ENCODE assay signal across 12 mouse cellular contexts in the genomic region with DNA sequence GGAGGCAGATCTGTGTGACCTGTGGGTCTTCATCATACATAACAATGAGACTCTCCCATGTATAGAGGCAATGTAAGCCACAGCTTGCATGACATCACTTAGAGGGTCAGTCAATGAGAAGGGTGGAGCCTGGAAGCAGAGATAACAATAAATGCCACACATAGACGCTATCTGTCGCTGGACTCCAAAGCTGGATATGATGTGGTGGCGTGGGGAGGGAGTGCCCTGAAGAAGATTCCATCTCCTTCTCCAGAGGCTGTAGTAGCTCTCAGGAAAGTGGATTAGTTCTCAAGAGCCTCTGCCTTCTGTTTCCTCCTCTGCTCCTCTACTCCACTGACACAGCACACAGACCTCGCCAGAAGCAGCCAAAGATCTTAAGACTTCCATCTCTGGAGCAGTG.
DNase-seq lines count a peak whose midpoint lies in the region; ATAC-seq and TF ChIP-seq lines count a peak whose summit lies in the region.
"Had no signal": no experiment of that assay in that cellular context is flagged by ENCODE, and none has a peak within 500 bp of the region (broad histone marks: within the 10 kb centered on the region; RNA-seq: fewer than 3 reads in every experiment).

No protein-coding gene starts in this region.

- peaks cover 37% of the 10 kb centered on the region for H3K36me3 ChIP-seq in forebrain, embryonic 10.5 days (replicated peaks)
- H3K36me3 ChIP-seq in forebrain, postnatal 0 days (ENCODE audit: insufficient read depth) = peaks cover 2% of the 10 kb centered on the region; the same call in 1 of the 2 replicates
- peaks cover 19% of the 10 kb centered on the region for H3K36me3 ChIP-seq in intestine, embryonic 14.5 days (ENCODE audit: control insufficient read depth, insufficient read depth, low read length)
- peaks cover 6% of the 10 kb centered on the region for H3K36me3 ChIP-seq in intestine, embryonic 15.5 days
- H3K36me3 ChIP-seq in lung, postnatal 0 days (ENCODE audit: insufficient read depth, low read length) = 0 out of 2 replicates have a peak, but pooled peaks cover 4% of the 10 kb centered on the region
- no peaks in the 10 kb centered on the region for H3K36me3 ChIP-seq in neural tube, embryonic 15.5 days

- 84% methylated on average over 4 of the region's 4 CpGs for WGBS in forebrain, embryonic 10.5 days
- 71% methylated on average over 4 of the region's 4 CpGs for WGBS in forebrain, postnatal 0 days
- 46% methylated on average over 4 of the region's 4 CpGs for WGBS in intestine, embryonic 14.5 days
- 42% methylated on average over 4 of the region's 4 CpGs for WGBS in intestine, embryonic 15.5 days
- WGBS in lung, postnatal 0 days = 34% methylated on average over 4 of the region's 4 CpGs
- WGBS in lung, adult 2 months = 24% methylated on average over 4 of the region's 4 CpGs
- 84% methylated on average over 4 of the region's 4 CpGs for WGBS in neural tube, embryonic 15.5 days

- H3K27me3 ChIP-seq in forebrain, embryonic 10.5 days (ENCODE audit: poor library complexity, severe bottlenecking) = no peaks in the 10 kb centered on the region
- H3K27me3 ChIP-seq in forebrain, postnatal 0 days (ENCODE audit: insufficient read depth, low read length) = no peaks in the 10 kb centered on the region
- H3K27me3 ChIP-seq in intestine, embryonic 14.5 days (replicated peaks; ENCODE audit: control insufficient read depth, insufficient read depth, low read length) = no peaks in the 10 kb centered on the region
- H3K27me3 ChIP-seq in intestine, embryonic 15.5 days (replicated peaks) = no peaks in the 10 kb centered on the region
- no peaks in the 10 kb centered on the region for H3K27me3 ChIP-seq in lung, postnatal 0 days (replicated peaks; ENCODE audit: insufficient read depth, low read length)
- no peaks in the 10 kb centered on the region for H3K27me3 ChIP-seq in neural tube, embryonic 15.5 days (replicated peaks)
- H3K27me3 ChIP-seq: megakaryocyte, embryonic 14.5 days had no signal

- DNase-seq in forebrain, embryonic 10.5 days (ENCODE audit: extremely low spot score, low spot score) = no peak
- no peak for DNase-seq in forebrain, postnatal 0 days
- DNase-seq in intestine, embryonic 14.5 days (ENCODE audit: low spot score) = no peak
- peak; percentile 53 for DNase-seq in lung, postnatal 0 days (ENCODE audit: low spot score)
- DNase-seq in lung, adult 2 months = no peak
- no peak for DNase-seq in embryo, embryonic 9.5 days (ENCODE audit: extremely low spot score)
- DNase-seq: cerebellum, postnatal 10 days; right cerebral cortex, postnatal 14 days; thymus, postnatal 4 days had no signal

- TF ChIP-seq EP300 in lung, postnatal 0 days (IDR thresholded peaks at IDR 0.05) = 0 out of 2 replicates have a peak, but pooled peaks have one; percentile 39

- peaks cover 3% of the 10 kb centered on the region; the same call in 1 of the 2 replicates for H3K9me3 ChIP-seq in forebrain, embryonic 10.5 days
- no peaks in the 10 kb centered on the region for H3K9me3 ChIP-seq in forebrain, postnatal 0 days (ENCODE audit: low read length)
- no peaks in the 10 kb centered on the region for H3K9me3 ChIP-seq in intestine, embryonic 14.5 days (ENCODE audit: control insufficient read depth, low read length)
- H3K9me3 ChIP-seq in intestine, embryonic 15.5 days = no peaks in the 10 kb centered on the region
- no peaks in the 10 kb centered on the region for H3K9me3 ChIP-seq in lung, postnatal 0 days (ENCODE audit: low read length)
- no peaks in the 10 kb centered on the region for H3K9me3 ChIP-seq in neural tube, embryonic 15.5 days (replicated peaks)
- H3K9me3 ChIP-seq: megakaryocyte, embryonic 14.5 days had no signal

- peaks cover 98% of the 10 kb centered on the region for H3K4me1 ChIP-seq in forebrain, embryonic 10.5 days
- H3K4me1 ChIP-seq in forebrain, postnatal 0 days (ENCODE audit: insufficient read depth) = peaks cover 37% of the 10 kb centered on the region
- peaks cover 71% of the 10 kb centered on the region for H3K4me1 ChIP-seq in intestine, embryonic 14.5 days (replicated peaks; ENCODE audit: control insufficient read depth, insufficient read depth, low read length)
- peaks cover 69% of the 10 kb centered on the region for H3K4me1 ChIP-seq in intestine, embryonic 15.5 days (replicated peaks)
- H3K4me1 ChIP-seq in lung, postnatal 0 days (ENCODE audit: insufficient read depth, low read depth, low read length) = peaks cover 60% of the 10 kb centered on the region
- H3K4me1 ChIP-seq in lung, adult 2 months (ENCODE audit: control insufficient read depth, insufficient read depth, low read length) = peaks cover 41% of the 10 kb centered on the region
- peaks cover 87% of the 10 kb centered on the region for H3K4me1 ChIP-seq in neural tube, embryonic 15.5 days

- no peak for ATAC-seq in forebrain, postnatal 0 days
- no peak for ATAC-seq in intestine, embryonic 14.5 days (replicated peaks; ENCODE audit: low FRiP score, low TSS enrichment, low read depth)
- no peak for ATAC-seq in intestine, embryonic 15.5 days
- peak; percentile 19 for ATAC-seq in lung, postnatal 0 days
- ATAC-seq in neural tube, embryonic 15.5 days (ENCODE audit: low FRiP score) = no peak

- no peak overlapping the region for H3K4me2 ChIP-seq in forebrain, postnatal 0 days (ENCODE audit: low read depth)
- no peak overlapping the region for H3K4me2 ChIP-seq in intestine, embryonic 14.5 days (ENCODE audit: low read length)
- no peak overlapping the region for H3K4me2 ChIP-seq in intestine, embryonic 15.5 days (replicated peaks)
- no peak overlapping the region for H3K4me2 ChIP-seq in lung, postnatal 0 days (replicated peaks; ENCODE audit: low read depth, low read length)
- no peak overlapping the region for H3K4me2 ChIP-seq in neural tube, embryonic 15.5 days

- H3K27ac ChIP-seq in forebrain, embryonic 10.5 days = peak overlapping the region; percentile 96
- no peak overlapping the region for H3K27ac ChIP-seq in forebrain, postnatal 0 days (ENCODE audit: low read depth, low read length)
- 0 out of 2 replicates have a peak overlapping the region, but pooled peaks have one; percentile 7 for H3K27ac ChIP-seq in intestine, embryonic 14.5 days (ENCODE audit: low read depth)
- no peak overlapping the region for H3K27ac ChIP-seq in intestine, embryonic 15.5 days
- peak overlapping the region; percentile 59 for H3K27ac ChIP-seq in lung, postnatal 0 days (ENCODE audit: low read length)
- H3K27ac ChIP-seq in neural tube, embryonic 15.5 days (replicated peaks) = peak overlapping the region; percentile 89

- H3K9ac ChIP-seq in forebrain, postnatal 0 days = no peak overlapping the region
- H3K9ac ChIP-seq in intestine, embryonic 14.5 days (ENCODE audit: low read length) = no peak overlapping the region
- H3K9ac ChIP-seq in intestine, embryonic 15.5 days = no peak overlapping the region
- no peak overlapping the region for H3K9ac ChIP-seq in lung, postnatal 0 days (replicated peaks; ENCODE audit: low read depth)
- H3K9ac ChIP-seq in neural tube, embryonic 15.5 days (replicated peaks) = no peak overlapping the region

- no peak for TF ChIP-seq POLR2A in lung, adult 2 months (IDR thresholded peaks at IDR 0.05; ENCODE audit: borderline replicate concordance, extremely low read depth, low read depth, low read length)

- no peak overlapping the region for H3K4me3 ChIP-seq in forebrain, embryonic 10.5 days
- no peak overlapping the region for H3K4me3 ChIP-seq in forebrain, postnatal 0 days (ENCODE audit: low read depth, low read length)
- no peak overlapping the region for H3K4me3 ChIP-seq in intestine, embryonic 14.5 days (ENCODE audit: low read depth, low read length)
- no peak overlapping the region for H3K4me3 ChIP-seq in intestine, embryonic 15.5 days (replicated peaks)
- no peak overlapping the region for H3K4me3 ChIP-seq in lung, postnatal 0 days (ENCODE audit: low read depth, low read length)
- H3K4me3 ChIP-seq in lung, adult 2 months (replicated peaks; ENCODE audit: extremely low read depth, low read depth, low read length) = no peak overlapping the region
- no peak overlapping the region for H3K4me3 ChIP-seq in neural tube, embryonic 15.5 days (replicated peaks)
- H3K4me3 ChIP-seq: megakaryocyte, embryonic 14.5 days had no signal

- no peak for TF ChIP-seq CTCF in forebrain, postnatal 0 days (IDR thresholded peaks at IDR 0.05; ENCODE audit: low read depth)
- TF ChIP-seq CTCF in lung, postnatal 0 days (IDR thresholded peaks at IDR 0.05) = no peak
- TF ChIP-seq CTCF in lung, adult 2 months (IDR thresholded peaks at IDR 0.05; ENCODE audit: insufficient read depth, low read length) = no peak

Comparison
In these comparisons a context has a peak if more than half of its experiments do, and no peak if none do; other contexts are left out.
1. H3K27ac ChIP-seq: peak in forebrain, embryonic 10.5 days (single experiment), intestine, embryonic 14.5 days (single experiment), lung, postnatal 0 days (single experiment) and neural tube, embryonic 15.5 days (single experiment); none in forebrain, postnatal 0 days (single experiment) and intestine, embryonic 15.5 days (single experiment).